Mouse (Mus musculus) lung, embryonic 15.5 days (tissue): ENCODE data around the gene Cda. TPM values are rescaled to one million over a fixed set of nuclear protein-coding genes. Genes with fewer than 3 reads are reported as not detected.

ENCODE experiments used
- ATAC-seq: fragments of 200-750 bp; cut with Nextera tagmentation; 2 replicates; pipeline ENCODE4 v1.8.0; 2017; ENCODE audit warnings: moderate number of reproducible peaks, borderline replicate concordance; ENCODE audit not compliant: low FRiP score, low TSS enrichment; ENCODE audit errors: extremely low read depth
- H3K27ac ChIP-seq: fragments of 300-500 bp; sonication (generic); 2 replicates; pipeline ENCODE4 v1.5.1; 2015; ENCODE audit warnings: moderate library complexity, mild to moderate bottlenecking, inconsistent platforms
- H3K27me3 ChIP-seq: fragments of 300-500 bp; sonication (generic); 2 replicates; pipeline ENCODE4 v1.6.1; 2015; ENCODE audit warnings: inconsistent platforms
- H3K36me3 ChIP-seq: fragments of 300-500 bp; sonication (generic); 2 replicates; pipeline ENCODE4 v1.6.1; 2015; ENCODE audit warnings: inconsistent platforms
- H3K4me1 ChIP-seq: fragments of 300-500 bp; sonication (generic); 2 replicates; pipeline ENCODE4 v1.6.1; 2015; ENCODE audit warnings: inconsistent platforms
- H3K4me2 ChIP-seq: fragments of 300-500 bp; sonication (generic); 2 replicates; pipeline ENCODE4 v1.6.1; 2015; ENCODE audit warnings: inconsistent platforms, mild to moderate bottlenecking, moderate library complexity
- H3K4me3 ChIP-seq: fragments of 300-500 bp; sonication (generic); 2 replicates; pipeline ENCODE4 v1.5.1; 2015; ENCODE audit warnings: mild to moderate bottlenecking, inconsistent platforms
- H3K9ac ChIP-seq: fragments of 300-500 bp; sonication (generic); 2 replicates; pipeline ENCODE4 v1.6.1; 2015; ENCODE audit warnings: inconsistent platforms
- H3K9me3 ChIP-seq: fragments of 300-500 bp; sonication (generic); 2 replicates; pipeline ENCODE4 v1.6.1; 2016; ENCODE audit warnings: inconsistent platforms
- WGBS: fragments of 180-500 bp; shearing (Covaris S2); methylation state at CpG from one replicate; pipeline ENCODE4 v1.1.7; 2015; 5-methylcytosine and 5-hydroxymethylcytosine counted together
- polyA plus RNA-seq: library from polyadenylated mRNA; unstranded; fragments of >200 nt; fragmentation: Nextera tagmentation; extraction: Ambion mirVana; gene quantifications from 2 replicates; pipeline ENCODE4 v1.2.1, GENCODE M21; 2015

The Cda gene
- polyA plus RNA-seq, 1 experiment from 2014 or later = 22.9 TPM

- Histone ChIP-seq H3K4me2 (no peak overlapping the region), H3K4me3 (no peak overlapping the region), H3K27ac (no peak overlapping the region), H3K9me3 (no peaks in the 10 kb centered on the region), H3K36me3 (peaks cover 19% of the 10 kb centered on the region), H3K9ac (no peak overlapping the region), H3K27me3 (no peaks in the 10 kb centered on the region), H3K4me1 (peaks cover 8% of the 10 kb centered on the region; the same call in 1 of the 2 replicates)
- no peak for ATAC-seq
- WGBS = 56% methylated on average over 6 of the region's 6 CpGs
These were observed 49.1 kb downstream of the Cda start for GRCm38 (mm10) chr4:138318509-138319266.

- no peaks in the 10 kb centered on the region for H3K27me3 ChIP-seq
- H3K36me3 ChIP-seq = peaks cover 41% of the 10 kb centered on the region
- H3K4me1 ChIP-seq = peaks cover 5% of the 10 kb centered on the region; the same call in 1 of the 2 replicates
- 78% methylated on average over 6 of the region's 6 CpGs for WGBS
- H3K9ac ChIP-seq = no peak overlapping the region
- no peak for ATAC-seq
- H3K9me3 ChIP-seq = no peaks in the 10 kb centered on the region
- H3K4me2 ChIP-seq = no peak overlapping the region
- H3K4me3 ChIP-seq = no peak overlapping the region
- H3K27ac ChIP-seq = no peak overlapping the region
These were observed 51.4 kb downstream of the Cda start for GRCm38 (mm10) chr4:138316369-138316768.

GRCm38 (mm10) chr4:138315781-138316180 is 52.0 kb downstream of the Cda start:
- Histone ChIP-seq H3K4me1 (peaks cover 3% of the 10 kb centered on the region; the same call in 1 of the 2 replicates), H3K4me2 (no peak overlapping the region), H3K27ac (no peak overlapping the region), H3K9me3 (no peaks in the 10 kb centered on the region), H3K36me3 (peaks cover 47% of the 10 kb centered on the region), H3K4me3 (no peak overlapping the region), H3K27me3 (no peaks in the 10 kb centered on the region), H3K9ac (no peak overlapping the region)
- no peak for ATAC-seq
- WGBS = 72% methylated on average over 9 of the region's 9 CpGs

GRCm38 (mm10) chr4:138313795-138314194 is 54.0 kb downstream of the Cda start:
- ATAC-seq = no peak
- peaks cover 65% of the 10 kb centered on the region for H3K36me3 ChIP-seq
- 88% methylated on average over 4 of the region's 4 CpGs for WGBS

GRCm38 (mm10) chr4:138313021-138313420 is 54.8 kb downstream of the Cda start:
- no peak overlapping the region for H3K9ac ChIP-seq
- peaks cover 71% of the 10 kb centered on the region for H3K36me3 ChIP-seq
- H3K27me3 ChIP-seq = no peaks in the 10 kb centered on the region
- H3K4me1 ChIP-seq = no peaks in the 10 kb centered on the region
- 88% methylated on average over 11 of the region's 11 CpGs for WGBS
- H3K4me3 ChIP-seq = no peak overlapping the region
- no peaks in the 10 kb centered on the region for H3K9me3 ChIP-seq
- no peak overlapping the region for H3K27ac ChIP-seq
- no peak for ATAC-seq
- H3K4me2 ChIP-seq = no peak overlapping the region

More at GRCm38 (mm10) chr4:138313795-138314194, 54.0 kb downstream of the Cda start:
- no peak overlapping the region for H3K9ac ChIP-seq
- H3K27me3 ChIP-seq = no peaks in the 10 kb centered on the region
- H3K27ac ChIP-seq = no peak overlapping the region
- no peaks in the 10 kb centered on the region for H3K9me3 ChIP-seq
- no peaks in the 10 kb centered on the region for H3K4me1 ChIP-seq
- no peak overlapping the region for H3K4me2 ChIP-seq
- no peak overlapping the region for H3K4me3 ChIP-seq

- ATAC-seq = no peak
- no peak overlapping the region for H3K4me3 ChIP-seq
- H3K36me3 ChIP-seq = peaks cover 79% of the 10 kb centered on the region
- H3K27ac ChIP-seq = no peak overlapping the region
- no peak overlapping the region for H3K4me2 ChIP-seq
- WGBS = 87% methylated on average over 3 of the region's 3 CpGs
- no peaks in the 10 kb centered on the region for H3K4me1 ChIP-seq
- H3K9me3 ChIP-seq = no peaks in the 10 kb centered on the region
- H3K27me3 ChIP-seq = no peaks in the 10 kb centered on the region
- no peak overlapping the region for H3K9ac ChIP-seq
These were observed 55.7 kb downstream of the Cda start for GRCm38 (mm10) chr4:138312105-138312504.

- H3K27me3 ChIP-seq = no peaks in the 10 kb centered on the region
- peak; percentile 36; the same call in 1 of the 2 replicates for ATAC-seq
- 56% methylated on average over 8 of the region's 8 CpGs for WGBS
These were observed 56.2 kb downstream of the Cda start for GRCm38 (mm10) chr4:138311595-138311994.

GRCm38 (mm10) chr4:138310311-138310910 is 57.4 kb downstream of the Cda start:
- Histone ChIP-seq H3K9me3 (no peaks in the 10 kb centered on the region), H3K4me2 (no peak overlapping the region), H3K27me3 (no peaks in the 10 kb centered on the region), H3K9ac (no peak overlapping the region), H3K27ac (no peak overlapping the region), H3K36me3 (peaks cover 72% of the 10 kb centered on the region), H3K4me1 (peaks cover 13% of the 10 kb centered on the region), H3K4me3 (no peak overlapping the region)
- 87% methylated on average over 19 of the region's 19 CpGs for WGBS
- ATAC-seq = no peak

More at GRCm38 (mm10) chr4:138311595-138311994, 56.2 kb downstream of the Cda start:
- Histone ChIP-seq H3K4me2 (no peak overlapping the region), H3K36me3 (peaks cover 74% of the 10 kb centered on the region), H3K9me3 (no peaks in the 10 kb centered on the region), H3K4me1 (0 out of 2 replicates have a peak, but pooled peaks cover 4% of the 10 kb centered on the region), H3K9ac (no peak overlapping the region), H3K27ac (no peak overlapping the region), H3K4me3 (no peak overlapping the region)

- H3K36me3 ChIP-seq = peaks cover 53% of the 10 kb centered on the region
- 78% methylated on average over 12 of the region's 12 CpGs for WGBS
- ATAC-seq = no peak
These were observed 60.1 kb downstream of the Cda start for GRCm38 (mm10) chr4:138307739-138308138.

GRCm38 (mm10) chr4:138307025-138307424 is 60.8 kb downstream of the Cda start:
- Histone ChIP-seq H3K4me2 (no peak overlapping the region), H3K36me3 (peaks cover 47% of the 10 kb centered on the region), H3K4me3 (no peak overlapping the region), H3K27ac (no peak overlapping the region), H3K9ac (no peak overlapping the region), H3K4me1 (peaks cover 28% of the 10 kb centered on the region), H3K9me3 (no peaks in the 10 kb centered on the region), H3K27me3 (no peaks in the 10 kb centered on the region)
- WGBS = 92% methylated on average over 3 of the region's 3 CpGs
- no peak for ATAC-seq

More at GRCm38 (mm10) chr4:138307739-138308138, 60.1 kb downstream of the Cda start:
- Histone ChIP-seq H3K4me3 (no peak overlapping the region), H3K9ac (no peak overlapping the region), H3K4me1 (peaks cover 28% of the 10 kb centered on the region), H3K9me3 (no peaks in the 10 kb centered on the region), H3K4me2 (no peak overlapping the region), H3K27ac (no peak overlapping the region), H3K27me3 (no peaks in the 10 kb centered on the region)

GRCm38 (mm10) chr4:138304340-138305104 is 63.3 kb downstream of the Cda start, which contains the start of gene Ddost:
TSS of gene Ddost (plus strand) at chr4:138304730.
- peak within 1 kb of the TSS; percentile 88 for H3K4me2 ChIP-seq
- 0% methylated on average over 55 of the region's 64 CpGs for WGBS
- no peaks in the 10 kb centered on the region for H3K9me3 ChIP-seq
- no peaks in the 10 kb centered on the region for H3K27me3 ChIP-seq
- H3K27ac ChIP-seq = peak within 1 kb of the TSS; percentile 76
- H3K36me3 ChIP-seq = peaks cover 24% of the 10 kb centered on the region
- H3K9ac ChIP-seq = peak within 1 kb of the TSS; percentile 98
- ATAC-seq = peak; percentile 97
- peak within 1 kb of the TSS; percentile 98 for H3K4me3 ChIP-seq
- H3K4me1 ChIP-seq = peaks cover 28% of the 10 kb centered on the region
